Mouse (Mus musculus) splenic B cell, adult 2 months (primary cell): ENCODE data around the gene Hint1.
A peak's percentile ranks its signal among the peaks of the same experiment; 100 is the strongest.

Experiments used
- DNase-seq: peaks from one replicate; pipeline ENCODE4 v3.0.0-alpha.2; 2011; ENCODE audit warnings: low read depth, low spot score
- H3K27me3 ChIP-seq: 2 replicates; pipeline ENCODE4 v1.6.1; 2012; ENCODE audit warnings: mild to moderate bottlenecking, low read length, moderate library complexity, mixed read lengths; ENCODE audit not compliant: control insufficient read depth, poor library complexity, insufficient read depth, severe bottlenecking
- H3K36me3 ChIP-seq: 2 replicates; pipeline ENCODE4 v1.6.1; 2012; ENCODE audit warnings: mild to moderate bottlenecking, low read length, moderate library complexity, mixed read lengths; ENCODE audit not compliant: control insufficient read depth, poor library complexity, insufficient read depth, severe bottlenecking

Hint1 gene

DNA sequence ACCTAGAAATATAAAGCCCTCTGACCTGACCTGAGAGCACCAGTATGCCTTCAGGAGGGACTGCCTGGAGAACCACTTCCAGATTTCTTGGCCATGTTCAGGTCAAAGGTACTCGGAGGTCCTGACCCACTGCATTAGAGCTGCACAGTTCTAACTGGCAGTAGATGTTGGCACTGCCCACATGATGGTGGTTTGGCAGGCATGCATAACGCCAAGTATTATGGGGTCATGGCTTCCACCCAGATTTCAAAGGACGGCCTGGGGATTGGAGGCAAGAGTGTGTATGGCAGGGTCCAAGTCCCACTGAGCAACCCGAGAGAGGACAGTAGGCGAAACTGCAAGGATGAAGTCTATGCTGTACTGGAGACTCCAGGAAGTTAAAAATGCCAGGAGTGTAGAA, 47.7 kb downstream of the Hint1 start:
- Histone ChIP-seq H3K36me3 (peaks cover 18% of the 10 kb centered on the region), H3K27me3 (no peaks in the 10 kb centered on the region)
- no peak for DNase-seq

DNA sequence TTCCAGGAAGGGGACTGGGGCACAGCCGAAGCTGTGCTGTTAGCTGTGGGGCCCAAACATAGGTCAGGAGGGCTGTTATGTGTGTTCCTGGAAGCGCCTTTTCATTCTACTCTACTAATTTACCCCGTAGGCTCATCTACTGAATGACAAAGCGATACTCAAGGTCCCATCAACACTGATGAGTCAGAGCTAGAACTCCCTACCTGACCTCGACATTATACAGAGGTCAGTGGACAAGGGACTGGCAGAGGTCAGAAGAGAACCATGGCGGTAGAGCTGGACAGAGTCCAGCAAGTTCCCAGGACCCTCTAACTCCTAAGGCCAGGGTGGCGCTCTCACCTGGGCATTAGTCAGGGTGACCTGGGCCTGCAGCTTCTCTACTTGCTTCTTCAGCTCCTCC, 51.3 kb downstream of the Hint1 start:
- no peak for DNase-seq
- no peaks in the 10 kb centered on the region for H3K27me3 ChIP-seq
- peaks cover 19% of the 10 kb centered on the region for H3K36me3 ChIP-seq

DNA sequence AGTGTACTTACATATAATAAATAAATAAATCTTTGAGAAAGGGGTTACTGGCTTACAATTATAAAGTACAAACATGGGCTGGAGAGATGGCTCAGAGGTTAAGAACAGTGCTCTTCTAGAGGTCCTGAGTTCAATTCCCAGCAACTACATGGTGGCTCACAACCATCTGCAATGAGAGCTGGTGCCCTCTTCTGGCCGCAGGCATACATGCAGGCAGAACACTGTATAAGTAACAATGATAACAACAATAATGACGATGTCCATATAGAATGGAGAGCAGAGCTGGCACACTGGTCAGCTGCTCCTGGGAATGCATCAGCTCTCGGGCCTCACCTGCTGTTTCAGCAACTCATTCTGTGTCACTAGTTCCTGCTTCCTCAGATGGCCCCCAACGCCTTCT, 52.1 kb downstream of the Hint1 start:
- peak; percentile 43 for DNase-seq
- H3K27me3 ChIP-seq = no peaks in the 10 kb centered on the region

More for the DNA sequence above, 52.1 kb downstream of the Hint1 start:
- peaks cover 24% of the 10 kb centered on the region for H3K36me3 ChIP-seq
